Mouse (Mus musculus) cerebellum, adult 2 months (tissue): ENCODE measurements at regions not wholly inside any gene's neighbourhood (a gene's known extent, or its start where the extent isn't known, plus 50 kb on each side); places are given as distances from the start of the nearest gene placed in this dataset.

Source experiments
- CTCF ChIP-seq: fragments of 200-500 bp; IDR thresholded peaks from 2 replicates; pipeline ENCODE4 v1.5.1; 2011; ENCODE audit warnings: low read depth, mild to moderate bottlenecking, control low read depth, low read length, moderate library complexity, borderline replicate concordance; ENCODE audit not compliant: insufficient read depth
- POLR2A ChIP-seq: fragments of 200-500 bp; IDR thresholded peaks from 2 replicates; pipeline ENCODE4 v1.6.1; 2011; ENCODE audit warnings: low read length, control low read depth, borderline replicate concordance; ENCODE audit not compliant: insufficient read depth

GRCm38 (mm10) chr14:71249387-71249965, 649.8 kb upstream of the Fam160b2 start:
- TF ChIP-seq POLR2A (no peak), CTCF (no peak)
